Mouse (Mus musculus): ENCODE measurements around the gene Iqschfp. TPM values are rescaled to one million over a fixed set of nuclear protein-coding genes. Genes with fewer than 3 reads are reported as not detected.
A peak's percentile ranks its signal among the peaks of the same experiment; 100 is the strongest.

Gene Iqschfp
- total RNA-seq, 2 experiments from 2014 or later, result not detected

DNA sequence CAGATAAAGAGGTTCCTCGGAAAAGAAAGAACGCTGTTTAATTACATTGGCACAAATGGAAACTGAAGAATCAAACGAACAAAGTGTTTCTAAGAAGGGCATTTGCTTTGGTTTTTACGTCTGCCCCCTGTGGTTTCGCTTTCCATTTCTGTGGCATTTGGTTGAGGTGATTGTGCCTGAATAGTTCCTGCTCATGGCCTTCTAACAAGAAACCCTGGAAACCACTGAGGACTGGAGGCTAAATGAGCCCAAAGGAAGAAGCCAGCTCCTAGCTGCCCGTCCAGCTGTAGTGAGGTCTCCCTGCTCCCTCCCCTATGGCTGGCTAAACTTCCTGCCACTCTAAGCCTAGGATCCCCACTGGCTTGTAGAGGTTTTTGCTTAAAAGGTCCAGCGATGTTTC is 745.9 kb downstream of the Iqschfp start:
- H3K4me3 ChIP-seq, result no peak overlapping the region
- intact Hi-C loops (cut with DNase I), result no loop called here
- DNase-seq, result no peak
- H3K27ac ChIP-seq, result no peak overlapping the region
- TF ChIP-seq CTCF (IDR thresholded peaks at IDR 0.05), result no peak

DNA sequence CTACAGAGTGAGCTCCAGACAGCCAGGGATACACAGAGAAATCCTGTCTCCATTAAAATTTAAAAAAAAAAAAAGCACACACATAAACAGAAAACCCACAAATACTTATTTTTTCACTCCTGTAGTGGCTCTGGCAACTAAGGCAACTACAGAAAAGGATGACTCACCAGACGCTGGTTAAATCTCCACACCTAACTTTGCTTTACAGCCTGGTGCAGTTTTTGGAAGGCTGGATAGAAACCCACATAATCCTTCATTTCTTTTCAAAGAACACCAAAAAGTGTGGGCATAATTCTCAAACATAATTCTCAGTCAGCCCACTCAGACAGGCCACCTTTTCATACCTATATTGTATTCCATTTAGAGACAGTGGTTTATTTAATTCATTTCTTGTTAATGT is 746.7 kb downstream of the Iqschfp start:
- intact Hi-C loops (cut with DNase I), result no loop called here
- Histone ChIP-seq H3K4me3 (no peak overlapping the region), H3K27ac (no peak overlapping the region)
- no peak for TF ChIP-seq CTCF (IDR thresholded peaks at IDR 0.05)
- no peak for DNase-seq

DNA sequence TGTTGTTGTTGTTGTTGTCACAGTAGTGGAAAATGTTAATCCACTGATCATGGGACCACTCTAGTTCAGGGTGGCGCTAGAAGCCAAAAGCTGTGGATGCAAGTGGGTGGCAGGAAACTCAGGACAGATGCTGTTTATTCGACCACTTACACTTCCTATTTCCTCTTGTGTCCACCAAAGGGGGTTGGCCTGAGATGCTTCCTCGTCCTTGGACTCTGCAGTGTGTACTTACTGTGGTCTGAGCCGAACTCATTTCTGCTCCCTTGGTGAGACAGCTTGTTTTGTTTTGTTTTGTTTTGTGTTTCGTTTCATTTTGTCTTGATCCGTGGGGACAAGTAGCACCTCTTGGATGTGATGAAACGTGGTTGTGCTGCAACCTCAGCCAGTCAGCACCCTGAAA is 750.9 kb downstream of the Iqschfp start:
- no peak overlapping the region for H3K27ac ChIP-seq
- no peak for TF ChIP-seq CTCF (IDR thresholded peaks at IDR 0.05)
- no peak for DNase-seq
- intact Hi-C loops (cut with DNase I), result no loop called here
- H3K4me3 ChIP-seq, result no peak overlapping the region

DNA sequence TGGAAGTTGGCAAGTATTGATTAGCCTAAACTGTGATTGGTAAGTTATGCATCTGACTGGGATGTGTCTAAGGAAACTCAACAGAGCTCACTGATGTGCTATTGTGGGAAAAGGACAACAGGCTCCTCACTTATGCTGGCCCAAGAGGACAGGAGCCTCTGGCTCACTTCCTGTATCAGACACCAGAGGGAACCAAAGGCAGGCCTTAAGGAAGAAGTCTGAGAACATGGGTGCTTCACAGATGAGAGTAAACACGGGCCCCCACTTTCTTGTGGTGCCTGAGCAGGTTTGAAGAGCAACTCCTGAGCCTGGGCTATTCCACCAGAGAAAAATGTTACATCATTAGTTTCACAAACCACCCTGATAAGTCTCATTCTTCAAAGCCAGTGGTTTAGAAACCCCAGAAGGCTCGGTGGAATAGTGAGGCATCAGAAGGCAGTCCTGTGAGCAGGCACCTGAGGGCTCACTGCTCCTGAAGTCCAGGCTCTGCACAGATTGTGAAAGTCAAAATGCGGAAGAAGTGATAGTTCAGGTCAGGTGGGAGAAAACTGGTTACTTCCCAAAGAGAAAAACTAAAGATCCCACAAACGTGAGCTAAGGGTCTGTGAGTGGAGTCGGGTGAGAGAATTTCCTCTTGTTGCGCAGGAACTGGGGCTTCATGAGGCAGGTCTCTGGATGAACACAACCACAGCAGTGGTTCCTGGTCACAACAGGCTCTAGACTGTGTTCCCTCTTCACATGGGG is 754.5 kb downstream of the Iqschfp start:
- DNase-seq, result peak; percentile 26
- peak; percentile 69 for TF ChIP-seq CTCF (IDR thresholded peaks at IDR 0.05)
- Histone ChIP-seq H3K27ac (no peak overlapping the region), H3K4me3 (no peak overlapping the region)
- intact Hi-C loops (cut with DNase I), result loop anchor here (1.0 to 2.0 kb wide), 2 partner anchors 62 to 67 kb away; no protein-coding TSS in a partner anchor

DNA sequence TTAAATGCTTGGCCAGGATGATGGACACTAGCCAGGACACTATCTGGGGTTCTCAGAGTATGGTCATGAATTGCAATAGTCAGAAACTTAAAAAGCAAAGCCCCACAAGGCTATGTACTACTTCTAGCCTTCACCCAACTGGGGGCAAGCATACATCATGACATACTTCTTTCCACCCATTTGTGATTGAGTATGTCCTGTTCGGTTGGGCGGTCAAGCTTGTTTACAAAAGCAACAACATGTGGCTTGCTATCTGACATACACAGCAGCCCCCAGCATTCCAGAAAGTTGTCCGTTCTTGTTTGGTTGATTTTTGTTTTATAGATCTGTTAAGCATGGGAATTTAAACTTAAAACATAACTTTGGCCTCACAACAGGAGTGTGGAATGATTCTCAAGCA is 755.2 kb downstream of the Iqschfp start:
- no peak overlapping the region for H3K4me3 ChIP-seq
- H3K27ac ChIP-seq, result no peak overlapping the region
- intact Hi-C loops (cut with DNase I), result loop anchor here (2.0 kb wide), 1 partner anchor 62 kb away; no protein-coding TSS in a partner anchor
- no peak for DNase-seq
- TF ChIP-seq CTCF (IDR thresholded peaks at IDR 0.05), result no peak

DNA sequence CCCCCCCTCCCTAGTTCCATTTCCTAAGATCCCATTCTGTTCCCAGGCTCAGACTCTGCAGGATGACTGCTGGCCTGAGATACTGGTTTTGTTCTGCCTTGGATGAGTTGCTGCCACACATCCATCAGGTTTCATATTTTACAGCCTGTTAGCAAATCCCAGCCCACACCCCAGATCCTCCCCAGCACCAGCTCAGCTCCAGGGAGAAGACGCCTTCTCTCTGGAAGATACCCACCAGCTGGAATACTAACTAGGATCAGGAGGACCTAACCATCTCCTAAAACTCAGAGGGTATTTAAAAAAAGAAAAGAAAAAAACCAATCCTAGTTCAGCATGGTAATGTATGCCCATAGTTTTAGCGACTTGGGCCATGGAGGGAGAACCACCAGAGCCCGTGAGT is 758.2 kb downstream of the Iqschfp start:
- intact Hi-C loops (cut with DNase I), result no loop called here
- TF ChIP-seq CTCF (IDR thresholded peaks at IDR 0.05), result no peak
- no peak for DNase-seq
- Histone ChIP-seq H3K4me3 (no peak overlapping the region), H3K27ac (no peak overlapping the region)

DNA sequence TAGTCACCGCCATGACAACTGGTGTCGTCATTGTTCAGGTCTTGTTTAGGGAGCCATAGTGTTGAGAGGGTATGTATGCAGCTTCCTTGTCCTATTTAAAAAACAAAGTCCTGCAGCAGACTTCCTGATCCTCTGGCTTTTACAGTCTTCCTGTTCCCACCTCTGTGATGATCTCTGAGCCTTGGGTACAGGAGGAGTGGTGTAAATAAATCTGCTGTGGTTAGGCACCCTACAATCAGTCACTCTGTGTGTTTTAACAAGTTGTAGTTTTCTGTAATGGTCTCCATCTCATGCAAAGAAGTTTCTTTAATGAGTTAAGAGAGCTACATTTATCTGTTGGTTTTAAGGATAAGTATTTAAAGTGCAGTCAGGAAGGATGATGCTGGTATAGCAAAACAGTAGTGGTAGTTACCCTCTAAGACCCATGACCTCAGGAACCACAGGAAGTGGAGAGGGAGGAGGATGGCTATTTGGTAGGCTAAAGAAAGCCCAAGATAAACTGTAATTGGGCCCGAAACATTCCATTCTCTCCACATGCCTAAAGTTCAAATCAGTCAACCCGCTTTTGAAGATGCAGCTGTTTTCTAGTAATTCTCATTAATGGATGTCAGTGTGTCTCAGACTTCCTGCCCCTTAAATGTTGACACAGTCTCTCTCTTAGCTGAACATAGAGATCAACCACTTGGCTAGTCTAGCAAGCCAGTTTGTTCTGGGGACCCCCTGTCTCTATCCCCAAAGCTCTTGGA is 764.7 kb downstream of the Iqschfp start:
- no peak overlapping the region for H3K4me3 ChIP-seq
- intact Hi-C loops (cut with DNase I), result no loop called here
- DNase-seq, result no peak
- TF ChIP-seq CTCF (IDR thresholded peaks at IDR 0.05), result no peak
- no peak overlapping the region for H3K27ac ChIP-seq

DNA sequence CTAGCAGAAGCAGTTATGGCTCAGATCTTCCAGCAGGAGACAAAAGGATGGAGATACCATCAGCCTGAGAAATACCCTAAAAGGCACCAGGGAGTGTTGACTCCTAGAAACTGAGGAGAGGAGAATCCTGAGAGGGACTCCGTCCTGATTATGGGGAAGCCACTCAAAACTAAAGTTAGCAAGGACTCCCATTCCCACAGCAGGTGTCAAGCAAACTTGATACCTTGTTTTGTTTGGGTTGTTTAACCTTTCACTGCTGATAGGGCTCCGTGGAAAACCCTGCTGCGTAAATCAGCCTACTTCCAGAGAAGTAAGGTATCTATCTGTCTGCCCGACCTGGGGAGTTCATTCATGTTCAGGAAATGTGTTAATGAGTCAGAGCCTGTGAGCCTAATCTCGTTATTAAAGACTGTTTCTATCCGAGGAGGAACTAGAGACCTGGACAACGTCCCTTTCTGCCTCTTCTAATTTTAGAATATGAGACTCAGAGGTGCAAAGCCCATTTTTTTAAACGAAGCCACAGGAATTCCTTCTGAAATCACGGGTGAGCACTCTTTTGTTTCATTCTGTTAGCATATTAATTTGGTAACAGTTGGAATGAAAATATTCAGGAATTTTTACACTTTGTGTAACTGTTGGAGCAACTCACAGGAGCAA is 765.7 kb downstream of the Iqschfp start:
- intact Hi-C loops (cut with DNase I), result no loop called here
- Histone ChIP-seq H3K4me3 (peak overlapping the region; percentile 52), H3K27ac (peak overlapping the region; percentile 70)
- no peak for TF ChIP-seq CTCF (IDR thresholded peaks at IDR 0.05)
- no peak for DNase-seq

DNA sequence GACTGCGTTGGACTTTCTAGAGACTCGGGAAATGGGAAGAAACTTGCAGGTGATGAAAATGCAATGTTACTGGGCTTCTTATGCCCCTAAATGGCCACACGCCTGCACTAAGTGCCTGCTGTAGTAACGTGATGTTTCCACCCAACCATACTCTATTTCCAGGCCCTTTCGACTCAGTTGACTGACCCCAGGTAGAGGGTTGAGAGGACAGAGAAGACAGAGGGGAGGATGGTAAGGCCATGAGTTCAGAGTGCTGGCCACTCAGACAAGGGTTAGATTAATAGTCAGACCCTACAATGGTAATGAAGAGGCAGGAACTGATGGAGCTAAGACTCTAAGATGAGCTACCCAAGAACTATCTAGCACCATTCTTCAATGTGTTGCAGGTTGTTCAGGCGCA is 768.0 kb downstream of the Iqschfp start:
- Histone ChIP-seq H3K27ac (no peak overlapping the region), H3K4me3 (no peak overlapping the region)
- TF ChIP-seq CTCF (IDR thresholded peaks at IDR 0.05), result no peak
- DNase-seq, result no peak
- intact Hi-C loops (cut with DNase I), result no loop called here

DNA sequence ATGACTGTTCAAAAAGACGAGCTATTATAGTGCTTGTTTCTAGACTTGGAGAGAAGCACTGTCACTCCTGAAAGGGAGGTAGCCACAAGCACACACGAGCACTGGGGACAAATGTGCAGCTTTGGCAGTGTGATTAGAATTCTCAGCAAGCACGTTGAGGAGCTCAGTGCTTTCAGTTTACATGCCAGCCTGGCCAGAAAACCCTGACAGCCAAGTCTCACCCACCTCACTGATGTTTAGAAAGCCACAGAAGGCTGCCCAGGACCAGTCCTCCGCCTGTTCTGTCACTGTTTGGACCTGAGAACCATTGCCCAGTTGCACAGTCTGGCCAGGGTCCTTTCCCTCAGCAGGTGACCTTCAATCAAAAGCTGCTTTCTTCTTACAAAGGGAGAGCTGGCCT is 768.5 kb downstream of the Iqschfp start:
- TF ChIP-seq CTCF (IDR thresholded peaks at IDR 0.05), result no peak
- DNase-seq, result no peak
- intact Hi-C loops (cut with DNase I), result no loop called here
- no peak overlapping the region for H3K4me3 ChIP-seq
- H3K27ac ChIP-seq, result no peak overlapping the region

DNA sequence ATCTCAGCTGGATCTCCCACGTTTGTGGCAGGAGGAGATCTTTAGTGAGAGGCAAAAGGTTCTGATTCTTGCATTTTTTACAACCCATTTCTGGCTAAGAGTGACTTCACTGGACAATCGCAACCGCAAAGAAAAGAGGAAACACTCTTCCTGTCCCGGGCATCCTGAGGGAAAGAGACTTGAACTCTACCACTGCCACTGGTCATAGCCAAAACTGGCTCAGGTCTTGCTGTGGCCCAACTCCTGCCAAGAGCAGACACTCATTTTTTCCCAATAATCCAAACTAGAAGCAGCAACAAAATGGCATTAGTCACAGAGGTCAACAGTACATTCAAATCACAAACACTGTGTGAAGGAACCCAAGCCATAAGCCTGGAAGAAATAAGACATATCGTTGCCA is 770.4 kb downstream of the Iqschfp start:
- H3K27ac ChIP-seq, result no peak overlapping the region
- intact Hi-C loops (cut with DNase I), result no loop called here
- H3K4me3 ChIP-seq, result no peak overlapping the region
- no peak for DNase-seq
- no peak for TF ChIP-seq CTCF (IDR thresholded peaks at IDR 0.05)

DNA sequence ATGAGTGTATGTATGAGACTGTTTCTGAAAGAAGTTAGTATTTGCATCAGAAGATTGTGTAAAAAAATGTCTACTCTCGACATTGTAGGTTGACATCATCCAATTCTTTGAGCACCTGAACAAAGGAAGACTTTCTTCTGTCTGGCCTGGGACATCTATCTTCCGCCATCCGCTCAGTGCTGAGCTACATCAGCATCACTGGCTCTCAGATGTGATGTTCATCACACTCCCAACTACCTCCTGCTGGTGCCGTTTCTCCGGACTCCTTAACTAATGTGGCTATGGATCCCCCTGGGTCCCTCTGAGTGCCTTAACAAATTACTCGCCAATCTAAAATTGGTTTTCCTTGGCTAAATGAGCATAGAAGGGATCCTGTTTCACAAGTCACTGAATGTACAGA is 772.3 kb downstream of the Iqschfp start:
- intact Hi-C loops (cut with DNase I), result no loop called here
- Histone ChIP-seq H3K4me3 (no peak overlapping the region), H3K27ac (no peak overlapping the region)
- no peak for DNase-seq
- TF ChIP-seq CTCF (IDR thresholded peaks at IDR 0.05), result no peak

DNA sequence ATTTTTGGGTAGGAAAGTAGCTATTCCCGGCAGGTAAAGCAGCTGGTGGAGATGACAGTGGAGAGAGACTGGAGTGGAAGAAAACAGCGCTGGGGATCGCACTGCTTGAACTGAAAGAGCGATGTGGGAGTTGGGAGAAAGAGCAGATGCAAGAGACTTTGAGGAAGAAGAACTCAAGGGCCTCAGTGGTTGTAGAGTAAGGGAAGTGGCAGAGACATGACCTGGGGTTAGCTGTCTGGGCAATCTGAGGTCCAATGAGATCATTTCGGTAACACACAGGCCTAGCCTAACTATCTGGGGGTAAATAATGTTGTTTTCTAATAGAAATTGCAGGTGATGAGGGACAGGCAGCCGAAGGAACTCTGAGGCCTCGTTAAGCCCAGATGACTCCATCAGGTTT is 774.3 kb downstream of the Iqschfp start:
- intact Hi-C loops (cut with DNase I), result no loop called here
- H3K27ac ChIP-seq, result no peak overlapping the region
- DNase-seq, result no peak
- TF ChIP-seq CTCF (IDR thresholded peaks at IDR 0.05), result no peak
- H3K4me3 ChIP-seq, result no peak overlapping the region

Data from gastrocnemius, adult 2 months (tissue).